Mouse (Mus musculus): ENCODE results near the gene Uxt.
A peak's percentile ranks its signal among the peaks of the same experiment; 100 is the strongest.

Uxt gene

DNA sequence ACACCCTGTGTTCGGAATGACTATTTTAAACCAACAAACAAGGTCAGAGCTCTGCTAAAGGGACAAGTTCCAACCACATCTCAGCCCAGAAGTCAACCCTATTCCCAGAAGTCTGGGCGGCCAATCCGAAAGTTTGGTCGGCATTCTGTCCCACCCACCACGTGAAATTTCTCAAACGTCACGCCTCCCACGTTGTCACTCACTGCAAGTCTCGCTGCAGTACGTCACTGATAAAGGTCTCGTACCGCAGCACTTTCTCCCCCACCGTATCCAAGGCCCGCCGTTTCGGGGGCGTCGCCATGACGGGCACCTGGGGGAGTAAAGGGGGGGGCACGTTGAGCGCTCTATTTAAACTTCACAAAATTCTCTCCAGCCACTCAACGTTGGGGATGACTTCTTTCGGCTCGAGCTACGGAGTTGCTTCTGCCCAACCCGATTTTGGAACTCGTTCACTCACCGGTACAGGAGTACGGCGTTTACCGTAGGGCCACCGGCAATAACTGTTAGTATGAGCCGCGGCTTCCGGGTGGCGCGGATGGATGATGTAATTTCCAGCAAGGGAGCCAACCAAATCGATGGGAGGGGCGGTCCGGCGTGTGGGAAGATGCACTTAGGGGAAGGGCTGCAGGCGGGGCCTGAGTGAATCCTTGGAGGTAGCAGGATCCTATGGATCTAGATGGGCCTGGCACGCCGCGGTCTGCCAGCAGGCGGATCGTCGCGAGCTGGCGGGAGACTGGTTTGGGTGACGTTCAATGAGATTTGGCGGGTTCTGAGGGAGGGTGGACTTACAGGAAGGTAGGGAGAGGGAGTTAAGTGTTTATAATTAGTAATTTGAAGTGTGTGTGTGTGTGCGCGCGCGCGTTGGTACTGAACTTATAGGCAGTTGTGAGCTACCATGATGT, at the start of gene Uxt:
Uxt (minus strand) TSS at position 541 of the 902 bp plus-strand sequence.
- peak; percentile 93 for DNase-seq

DNA sequence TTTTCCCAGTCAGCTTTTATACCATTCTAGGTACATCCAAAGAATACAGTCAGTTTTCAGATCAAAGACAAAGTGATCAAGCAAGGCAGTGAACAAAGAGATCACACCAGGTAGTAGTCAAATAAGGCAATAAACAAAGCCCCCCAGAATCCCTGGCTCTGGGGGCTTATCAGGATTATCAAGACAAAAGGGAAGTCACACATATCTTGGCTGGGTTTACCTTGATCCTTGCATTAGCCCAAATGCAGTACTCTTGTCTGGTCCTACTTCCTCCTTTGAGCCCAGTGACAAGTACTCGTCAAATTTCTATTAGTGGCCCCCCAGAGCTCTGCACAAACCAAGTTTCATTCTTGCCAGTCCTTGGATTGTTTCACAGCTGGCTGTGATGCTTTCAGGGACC, 19.1 kb upstream of the Uxt start:
- DNase-seq, result no peak

DNA sequence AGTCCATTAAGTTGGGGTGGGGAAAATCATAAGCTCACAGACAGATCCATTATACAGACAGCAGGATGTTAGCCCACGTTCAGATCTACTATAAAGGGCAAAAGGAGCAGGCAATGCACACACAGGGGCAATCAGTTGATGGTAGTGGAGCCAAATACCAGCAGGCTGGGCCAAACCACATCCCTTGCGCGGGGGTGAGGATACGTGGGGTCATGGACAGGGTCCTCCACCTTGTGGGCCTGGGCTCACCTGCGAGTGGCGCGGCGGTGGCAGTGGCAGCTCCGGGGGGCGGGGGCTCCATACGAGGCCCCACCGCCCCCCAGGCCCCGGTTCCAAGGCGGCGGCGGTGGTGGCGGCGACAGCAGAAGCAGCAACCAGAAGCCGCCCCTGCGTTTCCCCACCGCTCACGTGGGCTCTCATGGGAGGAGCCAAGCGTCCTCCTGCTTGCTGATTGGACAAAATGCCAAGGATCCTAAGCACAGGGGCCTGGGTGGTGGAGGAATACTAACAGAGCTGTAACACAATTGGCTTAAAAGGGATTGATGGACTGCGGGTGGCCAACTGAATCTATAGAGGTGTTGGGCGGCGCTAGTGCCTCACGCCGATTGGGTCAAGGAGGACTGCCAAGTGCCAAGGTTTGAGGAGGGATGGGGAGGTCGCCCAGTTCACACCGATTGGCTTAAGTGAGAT, 11.5 kb downstream of the Uxt start, which contains the start of gene Elk1:
Elk1 (minus strand) TSS at position 418 of the 690 bp plus-strand sequence.
- peak; percentile 91 for DNase-seq

DNA sequence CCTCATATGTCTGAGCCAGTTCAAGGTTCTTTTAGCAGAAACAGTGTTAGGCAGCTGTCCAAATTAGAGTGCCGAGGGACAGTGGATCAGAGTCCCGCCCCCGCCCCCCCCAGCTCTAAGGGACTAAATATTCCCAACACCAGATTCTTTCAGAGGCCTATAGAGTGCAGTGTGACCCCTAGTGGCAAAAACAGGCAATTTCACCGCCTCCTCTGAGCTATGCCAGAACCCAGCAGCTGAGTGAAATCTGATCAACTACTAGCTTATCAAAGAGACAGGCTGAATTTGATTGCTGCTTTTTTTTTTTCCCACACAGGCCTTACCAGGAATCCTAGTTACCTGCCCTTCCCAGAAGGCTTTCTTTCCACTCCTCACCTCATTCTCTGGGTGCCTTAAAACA, 15.8 kb downstream of the Uxt start:
- peak; percentile 74 for DNase-seq

DNA sequence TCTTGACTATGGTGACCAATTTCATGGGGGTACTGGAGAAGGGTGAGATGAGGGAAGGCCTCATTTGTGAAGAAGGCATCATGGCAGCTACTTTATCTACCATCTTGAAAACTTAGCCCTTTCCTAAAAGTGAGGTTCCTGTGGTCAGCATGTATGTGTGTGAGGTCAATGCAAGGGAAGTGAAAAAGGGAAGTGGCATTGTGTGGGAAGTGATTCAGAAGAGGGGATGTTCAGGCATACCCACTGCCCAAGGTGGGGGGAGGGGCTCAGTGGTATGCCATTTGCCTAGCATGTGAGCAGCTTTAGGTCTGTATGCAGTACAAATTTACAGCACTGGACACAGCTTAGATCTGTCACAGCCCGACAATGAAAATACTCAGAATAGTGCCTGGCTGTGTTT, 29.9 kb downstream of the Uxt start:
- DNase-seq, result peak; percentile 54

DNA sequence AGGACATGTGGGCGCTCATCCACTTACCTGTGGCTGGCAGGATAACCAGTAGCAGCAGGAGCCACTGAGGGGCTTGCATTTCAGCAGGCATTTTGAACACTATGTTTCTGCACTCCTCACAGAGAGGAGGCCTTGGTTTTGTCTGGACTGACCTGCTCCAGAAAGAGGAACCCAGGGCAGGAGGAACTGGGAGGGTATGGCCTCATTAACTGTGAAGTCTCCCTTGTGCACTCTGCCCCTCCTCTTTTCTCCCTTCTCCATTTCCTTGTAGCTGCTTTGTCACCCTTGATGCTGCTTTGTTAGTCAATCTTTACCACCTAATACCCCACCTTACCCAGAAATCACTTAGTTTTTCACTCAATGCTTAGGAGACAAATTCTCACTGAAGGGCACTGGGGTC, 30.5 kb downstream of the Uxt start, which contains the start of gene Cfp:
Cfp (minus strand) TSS at position 192 of the 400 bp plus-strand sequence.
- peak; percentile 35 for DNase-seq

DNA sequence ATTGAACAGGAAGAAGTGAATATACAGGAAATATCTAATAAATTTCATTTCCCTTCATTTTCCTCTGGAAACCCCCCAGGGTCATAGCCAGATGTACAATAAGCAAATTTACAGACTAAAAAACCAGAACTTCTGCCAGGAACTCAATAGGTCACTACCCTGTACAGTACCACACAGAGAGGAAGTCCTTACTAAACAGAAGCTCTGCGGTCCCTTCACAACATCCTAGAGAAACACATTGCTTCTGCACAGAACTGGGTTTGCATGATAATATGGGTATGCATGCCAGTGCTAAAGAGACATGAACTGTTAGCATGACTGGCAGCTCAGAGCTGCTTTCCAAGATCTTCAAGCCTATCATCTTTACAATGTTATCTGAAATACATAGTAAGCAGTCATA, 32.0 kb downstream of the Uxt start:
- DNase-seq, result peak; percentile 11

DNA sequence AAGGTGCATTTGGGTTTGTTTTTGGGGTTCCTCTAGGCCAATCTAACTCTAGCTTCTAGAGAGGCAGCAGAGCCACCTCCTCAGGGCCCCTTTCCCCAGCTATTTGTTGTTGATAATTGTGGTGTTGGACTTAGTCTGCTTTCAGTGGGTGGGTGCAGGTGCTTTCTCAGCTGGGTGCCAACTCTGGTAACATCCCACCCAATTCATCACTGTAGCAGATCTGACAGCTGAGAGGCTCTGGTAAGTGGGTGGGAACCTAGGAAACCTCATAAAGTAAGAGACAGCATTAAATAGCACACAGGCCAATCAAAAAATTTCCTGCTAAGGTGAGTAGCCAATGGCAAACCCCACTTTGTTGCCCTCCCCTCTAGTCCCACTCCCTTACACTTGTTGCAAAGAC, 36.8 kb downstream of the Uxt start:
- DNase-seq, result no peak

DNA sequence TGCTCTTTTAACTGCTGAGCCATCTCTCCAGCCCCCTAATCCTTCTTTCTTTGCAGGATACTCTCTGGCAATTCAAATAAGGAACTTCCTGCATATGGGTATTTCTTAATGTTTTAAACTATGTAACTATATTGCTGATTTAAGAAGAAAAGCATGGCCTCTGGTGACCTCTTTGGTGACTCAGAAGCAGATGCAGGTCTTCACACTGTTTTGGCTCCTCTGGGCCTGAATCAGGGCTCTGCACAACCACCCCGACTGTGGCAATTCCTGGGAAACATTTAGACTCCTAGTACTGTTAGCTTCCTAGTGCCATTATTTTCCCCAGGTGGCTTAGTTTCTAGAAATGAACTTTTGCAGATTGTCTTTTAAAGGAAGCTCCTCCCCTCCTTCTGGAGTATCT, 38.3 kb downstream of the Uxt start:
- DNase-seq, result no peak

DNA sequence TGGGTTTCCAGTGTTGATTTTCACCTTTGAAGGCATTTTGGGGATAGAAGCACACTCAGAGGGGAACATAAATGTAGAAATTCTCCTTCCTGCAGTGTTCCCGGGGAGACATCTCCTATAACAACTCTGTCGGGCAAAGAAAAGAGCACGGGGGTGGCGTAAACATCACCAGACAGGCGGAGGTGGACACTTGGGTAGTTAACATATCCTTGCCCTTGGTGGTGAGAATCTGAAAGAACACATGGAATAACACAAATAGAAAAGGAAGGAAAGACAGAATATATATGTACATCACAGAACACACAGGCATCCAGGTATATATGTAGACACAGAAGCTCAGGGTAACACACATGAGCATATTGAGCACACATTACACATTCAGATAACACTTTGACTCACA, 40.5 kb downstream of the Uxt start:
- DNase-seq, result no peak

DNA sequence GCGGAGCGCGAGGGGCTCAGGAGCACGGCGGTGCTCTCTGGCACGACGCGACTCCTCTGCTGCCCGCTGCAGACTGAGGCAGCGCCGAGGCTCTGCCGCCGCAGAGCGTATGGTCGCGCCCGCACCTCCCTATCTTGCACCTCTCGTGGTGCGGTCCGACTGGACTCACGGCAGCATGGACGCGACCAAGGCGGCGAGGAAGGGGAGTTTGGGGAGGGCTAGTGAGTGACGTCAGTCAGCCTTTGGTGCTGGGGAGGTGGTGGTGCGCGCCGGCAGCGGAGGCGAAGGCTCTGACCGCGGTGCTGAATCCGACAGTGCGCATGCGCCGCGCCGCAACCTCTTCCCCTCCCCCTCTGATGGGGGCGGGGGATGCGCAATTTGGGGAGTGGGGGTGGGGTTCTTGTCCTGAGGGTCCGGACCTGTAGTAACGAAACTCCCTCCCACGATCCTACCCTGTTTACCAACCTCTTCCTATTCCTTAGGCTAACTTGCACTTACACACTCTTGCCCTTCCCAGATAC, 40.9 kb downstream of the Uxt start, which contains the start of gene Syn1:
Syn1 (minus strand) TSS at position 161 of the 521 bp plus-strand sequence.
- peak; percentile 83 for DNase-seq

DNA sequence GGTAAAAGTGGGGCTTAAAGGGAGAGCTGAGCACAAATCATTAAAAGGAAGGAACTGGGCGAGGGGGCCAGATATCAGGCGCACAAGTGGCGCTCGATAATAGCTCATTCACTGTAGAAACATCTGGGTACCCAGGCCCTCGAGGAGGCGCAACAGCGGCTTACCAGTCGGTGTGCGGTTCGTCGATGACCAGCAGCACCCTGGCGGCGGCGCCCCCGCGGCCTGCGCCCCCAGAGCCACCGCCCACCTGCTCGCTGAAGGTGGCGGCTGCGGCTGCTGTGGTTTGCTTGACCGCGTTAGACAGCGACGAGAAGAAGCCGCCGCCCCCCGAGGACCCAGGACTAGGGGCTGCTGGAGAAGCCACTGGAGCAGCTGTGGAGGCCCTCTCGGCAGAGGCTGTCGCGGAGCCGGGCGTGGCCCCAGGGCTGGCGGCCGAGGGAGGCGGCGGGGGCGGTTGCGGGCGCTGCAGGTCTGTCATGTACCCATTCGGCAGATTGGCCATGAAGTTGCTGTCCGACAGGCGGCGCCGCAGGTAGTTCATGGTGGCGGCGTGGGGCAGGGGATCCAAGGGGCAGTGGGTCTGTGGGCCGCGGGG, 41.5 kb downstream of the Uxt start:
- DNase-seq, result peak; percentile 8

DNA sequence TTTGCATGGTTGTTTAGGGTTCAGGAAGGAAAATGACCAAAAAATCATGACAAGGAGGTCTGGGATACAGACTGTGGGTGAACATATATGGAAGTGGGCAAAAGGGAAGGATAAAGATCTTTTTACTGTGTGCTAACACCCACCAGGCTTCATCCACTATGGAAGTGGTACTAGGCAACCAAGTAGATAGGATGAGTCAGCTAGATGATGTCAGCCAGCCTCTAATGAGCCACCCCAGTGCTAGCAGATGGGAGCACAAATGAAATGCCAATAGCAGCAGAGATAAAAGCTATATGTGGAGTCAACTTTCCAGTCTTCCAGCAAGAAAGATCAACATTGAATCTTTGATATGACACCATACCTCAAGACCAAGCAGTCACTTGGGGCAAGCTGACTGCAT, 46.7 kb downstream of the Uxt start:
- DNase-seq, result no peak

DNA sequence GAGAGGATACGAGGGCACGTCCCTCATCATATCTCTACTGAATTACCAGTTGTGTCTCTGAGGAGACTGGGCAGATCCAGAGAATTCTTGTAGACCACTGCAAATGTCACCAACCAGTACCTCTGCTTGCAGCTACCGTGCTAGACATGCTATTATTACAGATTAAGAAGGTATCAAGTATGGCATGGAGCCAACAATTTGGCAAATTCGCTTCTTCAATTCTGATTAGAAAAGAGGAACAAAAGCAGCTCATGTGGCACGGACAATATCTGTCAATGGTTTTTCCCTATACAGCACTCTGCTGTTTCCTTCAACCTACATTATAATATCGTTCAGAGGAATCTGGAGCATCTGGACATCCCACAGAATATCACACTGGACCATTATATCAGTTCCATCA, 48.1 kb downstream of the Uxt start:
- DNase-seq, result no peak

DNA sequence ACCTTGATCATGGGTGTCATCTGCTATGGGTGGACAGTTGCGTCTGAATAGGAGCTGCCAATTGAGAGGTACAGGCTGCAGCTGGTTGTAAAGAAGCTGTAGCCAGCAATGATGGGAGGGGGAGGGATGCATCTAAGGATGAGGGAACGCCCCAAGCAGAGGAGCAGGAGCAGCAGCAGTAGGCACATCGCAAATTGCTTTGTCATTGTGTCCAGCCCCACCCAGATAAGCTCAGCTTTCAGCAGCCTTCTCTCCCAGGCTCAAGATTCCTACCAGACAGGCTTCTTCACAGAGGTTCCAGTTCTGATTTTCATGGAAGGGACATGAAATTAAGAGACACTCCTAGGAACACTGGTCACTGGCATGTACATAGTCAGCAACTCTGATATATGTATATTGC, 51.7 kb downstream of the Uxt start:
- DNase-seq, result no peak

Data from lung, postnatal 36 days (tissue).